Mouse (Mus musculus): Measurements from ENCODE around the gene Marveld2. TPM values are rescaled to one million over a fixed set of nuclear protein-coding genes. Genes with fewer than 3 reads are reported as not detected.
A peak's percentile ranks its signal among the peaks of the same experiment; 100 is the strongest.

Gene Marveld2
- polyA plus RNA-seq, 1 experiment from 2014 or later: 11.3 TPM

DNA sequence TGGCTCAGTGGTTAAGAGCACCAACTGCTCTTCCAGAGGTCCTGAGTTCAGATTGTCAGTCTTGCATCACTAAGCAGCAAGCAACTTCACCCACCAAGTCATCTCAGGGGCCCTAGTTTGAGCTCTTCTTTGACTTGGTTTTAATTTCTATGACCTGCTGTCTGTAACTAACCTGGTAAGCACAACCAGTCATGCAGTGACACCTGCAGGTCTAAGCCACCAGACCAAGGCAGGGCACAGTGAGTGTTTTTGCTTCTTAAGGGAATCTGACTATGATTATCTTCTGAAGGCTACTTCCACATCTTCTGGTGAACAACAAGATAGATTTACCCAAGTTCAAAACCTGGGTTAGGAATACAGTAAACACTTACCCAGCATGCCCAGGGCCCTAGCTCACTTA, 36.8 kb downstream of the Marveld2 start:
- no peaks in the 10 kb centered on the region for H3K9me3 ChIP-seq (ENCODE audit: control insufficient read depth, low read length)
- H3K27ac ChIP-seq (replicated peaks): no peak overlapping the region
- H3K4me2 ChIP-seq (replicated peaks; ENCODE audit: low read depth): no peak overlapping the region
- ATAC-seq (ENCODE audit: low FRiP score, low TSS enrichment): no peak
- no peak overlapping the region for H3K4me3 ChIP-seq (ENCODE audit: low read depth, low read length)
- no peaks in the 10 kb centered on the region for H3K27me3 ChIP-seq (ENCODE audit: control insufficient read depth, insufficient read depth, low read length)
- TF ChIP-seq CTCF (IDR thresholded peaks at IDR 0.05; ENCODE audit: low read depth) (peak; percentile 60), EP300 (optimal IDR thresholded peaks at IDR 0.05) (no peak)
- no peak for DNase-seq (ENCODE audit: low spot score)
- H3K9ac ChIP-seq (ENCODE audit: low read length): no peak overlapping the region
- H3K36me3 ChIP-seq (ENCODE audit: control insufficient read depth, insufficient read depth, low read length): no peaks in the 10 kb centered on the region
- H3K4me1 ChIP-seq (replicated peaks; ENCODE audit: control insufficient read depth, insufficient read depth): no peaks in the 10 kb centered on the region

DNA sequence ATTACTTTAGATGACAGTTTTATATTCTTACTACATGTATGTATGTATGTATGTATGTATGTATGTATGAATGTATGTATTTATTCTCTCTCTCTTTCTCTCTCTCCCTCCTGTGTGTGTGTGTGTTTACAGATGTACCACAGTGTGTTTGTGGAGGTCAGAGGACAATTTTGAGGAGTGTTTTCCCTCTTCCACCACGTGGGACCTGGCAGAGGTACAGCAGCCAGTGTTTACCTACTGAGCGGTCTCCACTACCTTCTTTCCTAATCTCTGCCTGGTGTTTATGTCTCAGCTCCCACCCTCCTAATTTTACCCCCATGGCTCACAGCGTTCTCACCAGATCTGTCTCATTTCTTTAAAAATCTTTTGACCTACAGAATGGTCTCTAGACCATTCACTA, 37.6 kb downstream of the Marveld2 start:
- WGBS: 29% methylated on average over 3 of the region's 3 CpGs

DNA sequence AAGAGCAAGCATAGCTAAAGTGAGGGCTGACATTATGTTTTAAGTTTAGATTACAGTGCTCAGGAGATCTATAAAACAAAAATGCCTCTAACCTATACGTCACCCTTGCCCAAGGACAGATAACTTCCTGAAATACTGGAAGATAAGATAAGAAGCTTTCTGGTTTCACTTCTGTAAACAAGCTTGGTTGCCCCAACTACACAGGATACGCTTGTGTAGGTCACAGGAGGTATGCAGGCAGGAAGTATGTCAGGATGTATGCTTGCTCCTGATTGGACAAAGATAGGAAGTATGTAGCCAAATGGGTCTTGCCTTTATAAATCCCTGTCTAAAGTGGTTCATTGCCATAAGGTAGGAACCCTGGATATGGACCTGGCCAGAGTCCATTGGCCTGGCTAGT, 40.8 kb downstream of the Marveld2 start:
- WGBS: 39% methylated on average over 2 of the region's 2 CpGs
- Histone ChIP-seq H3K36me3 (ENCODE audit: control insufficient read depth, insufficient read depth, low read length) (no peaks in the 10 kb centered on the region), H3K9ac (ENCODE audit: low read length) (no peak overlapping the region), H3K4me3 (ENCODE audit: low read depth, low read length) (no peak overlapping the region), H3K27ac (replicated peaks) (no peak overlapping the region), H3K4me2 (replicated peaks; ENCODE audit: low read depth) (no peak overlapping the region), H3K4me1 (replicated peaks; ENCODE audit: control insufficient read depth, insufficient read depth) (no peaks in the 10 kb centered on the region), H3K27me3 (ENCODE audit: control insufficient read depth, insufficient read depth, low read length) (no peaks in the 10 kb centered on the region), H3K9me3 (ENCODE audit: control insufficient read depth, low read length) (no peaks in the 10 kb centered on the region)
- TF ChIP-seq CTCF (IDR thresholded peaks at IDR 0.05; ENCODE audit: low read depth) (no peak), EP300 (optimal IDR thresholded peaks at IDR 0.05) (no peak)
- no peak for DNase-seq (ENCODE audit: low spot score)
- ATAC-seq (ENCODE audit: low FRiP score, low TSS enrichment): peak; percentile 70

More for the DNA sequence above, 37.6 kb downstream of the Marveld2 start:
- no peak overlapping the region for H3K9ac ChIP-seq (ENCODE audit: low read length)
- H3K27ac ChIP-seq (replicated peaks): no peak overlapping the region
- H3K27me3 ChIP-seq (ENCODE audit: control insufficient read depth, insufficient read depth, low read length): no peaks in the 10 kb centered on the region
- no peak for ATAC-seq (ENCODE audit: low FRiP score, low TSS enrichment)
- no peaks in the 10 kb centered on the region for H3K9me3 ChIP-seq (ENCODE audit: control insufficient read depth, low read length)
- no peak overlapping the region for H3K4me2 ChIP-seq (replicated peaks; ENCODE audit: low read depth)
- DNase-seq (ENCODE audit: low spot score): peak; percentile 33
- no peak for TF ChIP-seq CTCF (IDR thresholded peaks at IDR 0.05; ENCODE audit: low read depth)
- TF ChIP-seq EP300 (optimal IDR thresholded peaks at IDR 0.05): no peak
- no peaks in the 10 kb centered on the region for H3K36me3 ChIP-seq (ENCODE audit: control insufficient read depth, insufficient read depth, low read length)
- no peaks in the 10 kb centered on the region for H3K4me1 ChIP-seq (replicated peaks; ENCODE audit: control insufficient read depth, insufficient read depth)
- no peak overlapping the region for H3K4me3 ChIP-seq (ENCODE audit: low read depth, low read length)

DNA sequence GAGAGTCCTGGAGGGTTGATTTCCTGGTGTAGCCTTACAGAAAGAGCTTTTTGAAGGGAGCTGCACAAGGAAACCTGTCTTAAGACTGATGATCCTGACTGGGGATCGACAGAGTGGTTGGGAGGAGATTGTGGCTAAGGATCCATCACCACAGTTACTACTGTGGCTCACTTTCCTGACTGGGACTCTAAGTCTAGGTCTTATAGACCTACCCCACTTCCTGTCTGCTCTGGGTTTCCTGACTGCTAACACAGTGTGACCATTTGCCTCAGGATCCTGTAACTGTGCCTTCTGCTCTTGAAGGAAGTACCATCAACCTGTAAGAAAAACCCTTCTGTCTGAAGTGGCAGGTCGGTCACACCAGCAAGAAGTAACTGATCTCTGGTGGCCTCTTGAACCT, 46.1 kb downstream of the Marveld2 start:
- Histone ChIP-seq H3K27ac (replicated peaks) (no peak overlapping the region), H3K36me3 (ENCODE audit: control insufficient read depth, insufficient read depth, low read length) (no peaks in the 10 kb centered on the region), H3K27me3 (ENCODE audit: control insufficient read depth, insufficient read depth, low read length) (no peaks in the 10 kb centered on the region), H3K4me2 (replicated peaks; ENCODE audit: low read depth) (no peak overlapping the region), H3K4me1 (replicated peaks; ENCODE audit: control insufficient read depth, insufficient read depth) (no peaks in the 10 kb centered on the region), H3K9ac (ENCODE audit: low read length) (no peak overlapping the region), H3K9me3 (ENCODE audit: control insufficient read depth, low read length) (no peaks in the 10 kb centered on the region), H3K4me3 (ENCODE audit: low read depth, low read length) (no peak overlapping the region)
- TF ChIP-seq EP300 (optimal IDR thresholded peaks at IDR 0.05) (no peak), CTCF (IDR thresholded peaks at IDR 0.05; ENCODE audit: low read depth) (no peak)
- ATAC-seq (ENCODE audit: low FRiP score, low TSS enrichment) (no peak), DNase-seq (ENCODE audit: low spot score) (no peak)
- WGBS: 65% methylated on average over 2 of the region's 2 CpGs

DNA sequence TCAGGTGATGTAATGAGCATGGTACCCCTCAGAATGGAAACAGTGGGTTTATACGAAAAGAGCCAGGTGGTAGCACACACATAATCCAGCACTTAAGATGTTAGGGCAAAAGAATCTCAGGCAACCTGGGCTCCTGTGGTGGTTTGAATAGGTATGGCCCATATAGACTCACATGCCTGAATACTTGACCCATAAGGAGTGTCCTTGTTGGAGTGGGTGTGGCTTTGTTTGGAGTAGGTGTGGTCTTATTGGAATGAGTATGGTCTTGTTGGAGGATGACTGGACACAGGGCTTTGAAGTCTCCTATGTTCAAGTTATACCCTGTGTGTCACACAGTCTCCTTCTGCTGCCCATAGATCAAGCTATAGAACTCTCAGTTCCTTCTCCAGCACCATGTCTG, 48.4 kb downstream of the Marveld2 start:
- H3K4me1 ChIP-seq (replicated peaks; ENCODE audit: control insufficient read depth, insufficient read depth): no peaks in the 10 kb centered on the region

DNA sequence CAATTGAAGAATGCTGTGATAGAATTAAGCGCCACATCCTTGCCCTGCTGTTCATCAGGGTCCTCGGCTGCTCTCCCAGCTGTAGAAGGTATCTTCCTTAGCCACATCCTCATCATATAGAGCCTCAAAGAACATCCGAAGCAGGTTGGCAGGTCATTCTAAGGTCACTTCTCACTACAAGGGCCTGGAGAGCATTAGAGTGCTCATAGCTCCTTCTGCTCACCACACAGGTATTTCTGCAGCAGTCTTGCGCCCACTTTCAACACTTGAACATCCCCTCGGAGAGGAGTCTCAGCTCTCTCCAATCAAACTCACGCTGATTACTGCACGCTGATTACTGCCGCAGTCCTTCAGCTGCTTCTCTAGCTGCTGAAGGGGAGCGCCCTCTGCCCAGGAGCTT, 57.3 kb downstream of the Marveld2 start:
- Histone ChIP-seq H3K4me2 (replicated peaks; ENCODE audit: low read depth) (no peak overlapping the region), H3K9me3 (ENCODE audit: control insufficient read depth, low read length) (no peaks in the 10 kb centered on the region), H3K4me1 (replicated peaks; ENCODE audit: control insufficient read depth, insufficient read depth) (no peaks in the 10 kb centered on the region), H3K27me3 (ENCODE audit: control insufficient read depth, insufficient read depth, low read length) (no peaks in the 10 kb centered on the region), H3K36me3 (ENCODE audit: control insufficient read depth, insufficient read depth, low read length) (no peaks in the 10 kb centered on the region), H3K4me3 (ENCODE audit: low read depth, low read length) (no peak overlapping the region), H3K27ac (replicated peaks) (no peak overlapping the region), H3K9ac (ENCODE audit: low read length) (no peak overlapping the region)
- ATAC-seq (ENCODE audit: low FRiP score, low TSS enrichment): no peak
- 83% methylated on average over 9 of the region's 9 CpGs for WGBS
- no peak for DNase-seq (ENCODE audit: low spot score)
- TF ChIP-seq EP300 (optimal IDR thresholded peaks at IDR 0.05) (no peak), CTCF (IDR thresholded peaks at IDR 0.05; ENCODE audit: low read depth) (no peak)

More for the DNA sequence above, 48.4 kb downstream of the Marveld2 start:
- no peak overlapping the region for H3K4me3 ChIP-seq (ENCODE audit: low read depth, low read length)
- no peaks in the 10 kb centered on the region for H3K9me3 ChIP-seq (ENCODE audit: control insufficient read depth, low read length)
- no peaks in the 10 kb centered on the region for H3K36me3 ChIP-seq (ENCODE audit: control insufficient read depth, insufficient read depth, low read length)
- 92% methylated on average over 1 of the region's 1 CpGs for WGBS
- DNase-seq (ENCODE audit: low spot score): no peak
- H3K27ac ChIP-seq (replicated peaks): no peak overlapping the region
- no peak overlapping the region for H3K9ac ChIP-seq (ENCODE audit: low read length)
- TF ChIP-seq EP300 (optimal IDR thresholded peaks at IDR 0.05) (no peak), CTCF (IDR thresholded peaks at IDR 0.05; ENCODE audit: low read depth) (no peak)
- no peaks in the 10 kb centered on the region for H3K27me3 ChIP-seq (ENCODE audit: control insufficient read depth, insufficient read depth, low read length)
- H3K4me2 ChIP-seq (replicated peaks; ENCODE audit: low read depth): no peak overlapping the region
- 0 out of 2 replicates have a peak, but pooled peaks have one; percentile 56 for ATAC-seq (ENCODE audit: low FRiP score, low TSS enrichment)

Data from stomach, postnatal 0 days (tissue).